Mouse (Mus musculus): Measurements from ENCODE around the gene Galntl5. TPM values are rescaled to one million over a fixed set of nuclear protein-coding genes. Genes with fewer than 3 reads are reported as not detected.

Gene Galntl5
- total RNA-seq, 1 experiment: not detected

DNA sequence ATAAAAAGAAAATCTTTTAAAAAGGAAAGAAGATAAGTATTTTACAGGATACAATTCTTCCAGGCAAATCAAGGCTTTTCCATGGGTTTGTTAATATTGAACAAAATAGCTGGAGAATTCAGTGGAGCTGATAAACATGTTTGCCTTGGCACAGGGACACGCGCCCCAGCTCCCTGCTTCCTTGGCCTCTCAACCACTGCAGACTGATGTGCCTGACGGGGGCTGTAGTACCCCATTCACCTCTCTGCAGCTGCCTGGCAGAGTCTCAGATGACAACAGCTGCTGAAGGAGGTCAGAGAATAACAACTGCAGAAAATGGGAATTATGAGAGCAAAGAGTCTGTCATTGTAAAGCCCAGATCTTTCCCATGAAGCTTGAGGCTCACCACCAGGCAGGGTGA is 27.3 kb upstream of the Galntl5 start:
- no peaks in the 10 kb centered on the region for H3K36me3 ChIP-seq (ENCODE audit: control insufficient read depth, insufficient read depth, low read length, poor library complexity, severe bottlenecking)
- TF ChIP-seq CHD2 (IDR thresholded peaks at IDR 0.05; ENCODE audit: low read depth, low read length) (no peak), MAFK (IDR thresholded peaks at IDR 0.05; ENCODE audit: insufficient read depth, low read depth, low read length) (no peak), ZNF384 (IDR thresholded peaks at IDR 0.05; ENCODE audit: low read depth, low read length) (no peak), ZC3H11A (IDR thresholded peaks at IDR 0.05; ENCODE audit: borderline replicate concordance, low read depth, low read length) (no peak), HCFC1 (IDR thresholded peaks at IDR 0.05; ENCODE audit: borderline replicate concordance, insufficient read depth, low read length) (no peak)
- H3K9me3 ChIP-seq (ENCODE audit: control insufficient read depth, insufficient read depth, low read depth, low read length): no peaks in the 10 kb centered on the region
- H3K27ac ChIP-seq (ENCODE audit: insufficient read depth, low read depth, low read length, poor library complexity, severe bottlenecking): no peak overlapping the region
- H3K9ac ChIP-seq (ENCODE audit: insufficient read depth, low read depth, low read length, poor library complexity, severe bottlenecking): no peak overlapping the region
- in situ Hi-C loops (cut with MboI; ENCODE audit: low sequenced_read_pairs in 2 of 2, unreplicated experiment in 2 of 2): no loop called here
- H3K4me3 ChIP-seq (ENCODE audit: insufficient read depth in 1 of 2, low read depth in 1 of 2, low read length in 2 of 2, poor library complexity in 1 of 2, severe bottlenecking in 1 of 2): no peak overlapping the region
- no peak for DNase-seq (ENCODE audit: low read depth, low spot score)
- H3K4me1 ChIP-seq (ENCODE audit: control insufficient read depth in 2 of 2, insufficient read depth in 2 of 2, low read length in 2 of 2, poor library complexity in 1 of 2): peaks cover 10 to 22% of the 10 kb centered on the region in 2 experiments

DNA sequence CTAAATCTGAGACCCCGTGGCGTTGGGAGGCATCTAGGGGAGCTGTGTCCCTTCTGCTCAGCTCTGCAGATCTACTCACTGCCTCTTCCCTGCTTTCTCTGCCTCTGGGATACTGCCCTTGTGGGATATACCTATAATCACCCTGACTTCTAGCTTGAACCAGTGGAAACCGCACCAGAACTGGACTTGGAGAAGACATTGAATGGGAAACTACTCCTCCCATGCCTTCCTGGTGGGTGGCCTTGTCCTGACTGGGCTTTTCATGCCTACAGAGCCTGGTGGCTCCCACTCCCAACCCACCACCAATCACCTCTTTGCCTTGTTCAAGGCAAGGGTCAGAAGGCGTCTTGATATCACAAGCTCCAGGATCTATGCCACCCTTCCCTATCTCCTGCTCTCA is 26.4 kb upstream of the Galntl5 start:
- H3K27ac ChIP-seq (ENCODE audit: insufficient read depth, low read depth, low read length, poor library complexity, severe bottlenecking): no peak overlapping the region
- peaks cover 10 to 22% of the 10 kb centered on the region in 2 experiments for H3K4me1 ChIP-seq (ENCODE audit: control insufficient read depth in 2 of 2, insufficient read depth in 2 of 2, low read length in 2 of 2, poor library complexity in 1 of 2)
- in situ Hi-C loops (cut with MboI; ENCODE audit: low sequenced_read_pairs in 2 of 2, unreplicated experiment in 2 of 2): no loop called here
- no peak overlapping the region for H3K9ac ChIP-seq (ENCODE audit: insufficient read depth, low read depth, low read length, poor library complexity, severe bottlenecking)
- no peaks in the 10 kb centered on the region for H3K36me3 ChIP-seq (ENCODE audit: control insufficient read depth, insufficient read depth, low read length, poor library complexity, severe bottlenecking)
- no peaks in the 10 kb centered on the region for H3K9me3 ChIP-seq (ENCODE audit: control insufficient read depth, insufficient read depth, low read depth, low read length)
- no peak overlapping the region for H3K4me3 ChIP-seq (ENCODE audit: insufficient read depth in 1 of 2, low read depth in 1 of 2, low read length in 2 of 2, poor library complexity in 1 of 2, severe bottlenecking in 1 of 2)
- TF ChIP-seq ZNF384 (IDR thresholded peaks at IDR 0.05; ENCODE audit: low read depth, low read length): no peak
- DNase-seq (ENCODE audit: low read depth, low spot score): no peak

DNA sequence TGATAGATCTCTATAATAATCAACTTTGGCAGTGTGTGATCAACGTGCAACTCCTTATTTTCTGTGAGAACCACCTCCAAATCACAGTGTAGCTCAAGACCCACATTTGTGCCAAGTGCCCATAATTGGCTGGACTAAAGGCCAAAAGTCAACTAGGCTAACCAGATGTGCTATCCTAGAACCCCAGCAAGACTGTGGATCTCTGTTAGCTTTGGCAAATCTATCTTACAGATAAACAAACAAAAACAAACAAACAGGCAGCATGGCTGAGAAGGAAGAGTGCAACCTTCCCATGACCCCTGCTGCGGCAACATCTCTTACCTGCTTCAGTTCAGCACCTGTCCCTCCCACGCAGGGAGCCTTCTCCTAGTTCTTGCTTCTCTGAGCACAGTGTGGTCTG is 25.9 kb upstream of the Galntl5 start:
- Histone ChIP-seq H3K9me3 (ENCODE audit: control insufficient read depth, insufficient read depth, low read depth, low read length) (no peaks in the 10 kb centered on the region), H3K27ac (ENCODE audit: insufficient read depth, low read depth, low read length, poor library complexity, severe bottlenecking) (no peak overlapping the region), H3K4me3 (ENCODE audit: insufficient read depth in 1 of 2, low read depth in 1 of 2, low read length in 2 of 2, poor library complexity in 1 of 2, severe bottlenecking in 1 of 2) (no peak overlapping the region), H3K9ac (ENCODE audit: insufficient read depth, low read depth, low read length, poor library complexity, severe bottlenecking) (no peak overlapping the region), H3K4me1 (ENCODE audit: control insufficient read depth in 2 of 2, insufficient read depth in 2 of 2, low read length in 2 of 2, poor library complexity in 1 of 2) (peaks cover 10 to 22% of the 10 kb centered on the region in 2 experiments), H3K36me3 (ENCODE audit: control insufficient read depth, insufficient read depth, low read length, poor library complexity, severe bottlenecking) (no peaks in the 10 kb centered on the region)
- DNase-seq (ENCODE audit: low read depth, low spot score): no peak
- TF ChIP-seq ZNF384 (IDR thresholded peaks at IDR 0.05; ENCODE audit: low read depth, low read length) (no peak), MAFK (IDR thresholded peaks at IDR 0.05; ENCODE audit: insufficient read depth, low read depth, low read length) (no peak), HCFC1 (IDR thresholded peaks at IDR 0.05; ENCODE audit: borderline replicate concordance, insufficient read depth, low read length) (no peak), ZC3H11A (IDR thresholded peaks at IDR 0.05; ENCODE audit: borderline replicate concordance, low read depth, low read length) (no peak), CHD2 (IDR thresholded peaks at IDR 0.05; ENCODE audit: low read depth, low read length) (no peak)
- in situ Hi-C loops (cut with MboI; ENCODE audit: low sequenced_read_pairs in 2 of 2, unreplicated experiment in 2 of 2): no loop called here

DNA sequence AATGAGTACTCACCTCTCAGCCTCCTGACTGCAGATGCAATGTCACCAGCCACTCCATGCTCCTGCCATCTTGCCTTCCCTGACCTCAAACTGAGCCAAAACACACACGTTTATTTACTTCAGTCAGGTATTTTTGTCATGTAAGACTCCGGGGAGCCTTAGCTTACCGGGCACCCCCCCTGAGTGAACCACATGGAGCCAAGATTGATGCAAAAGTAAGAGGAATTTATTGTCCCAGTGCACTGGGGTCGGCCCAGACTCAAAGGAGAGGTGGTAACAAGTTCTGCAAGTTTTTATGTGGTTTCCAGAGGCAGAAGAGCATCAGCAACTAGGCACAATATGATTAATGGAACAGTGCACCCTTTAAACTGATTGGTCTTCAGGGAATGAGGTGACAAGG is 24.1 kb upstream of the Galntl5 start:
- H3K9me3 ChIP-seq (ENCODE audit: control insufficient read depth, insufficient read depth, low read depth, low read length): no peaks in the 10 kb centered on the region
- DNase-seq (ENCODE audit: low read depth, low spot score): no peak
- in situ Hi-C loops (cut with MboI; ENCODE audit: low sequenced_read_pairs in 2 of 2, unreplicated experiment in 2 of 2): no loop called here
- H3K4me1 ChIP-seq (ENCODE audit: control insufficient read depth in 2 of 2, insufficient read depth in 2 of 2, low read length in 2 of 2, poor library complexity in 1 of 2): peaks cover 10 to 22% of the 10 kb centered on the region in 2 experiments
- no peak overlapping the region; a peak in 1 of 4 replicates for H3K4me3 ChIP-seq (ENCODE audit: insufficient read depth in 1 of 2, low read depth in 1 of 2, low read length in 2 of 2, poor library complexity in 1 of 2, severe bottlenecking in 1 of 2)
- H3K27ac ChIP-seq (ENCODE audit: insufficient read depth, low read depth, low read length, poor library complexity, severe bottlenecking): 0 out of 2 replicates have a peak overlapping the region, but pooled peaks have one; percentile 26
- no peaks in the 10 kb centered on the region for H3K36me3 ChIP-seq (ENCODE audit: control insufficient read depth, insufficient read depth, low read length, poor library complexity, severe bottlenecking)
- no peak for TF ChIP-seq MAFK (IDR thresholded peaks at IDR 0.05; ENCODE audit: insufficient read depth, low read depth, low read length)
- no peak for TF ChIP-seq CHD2 (IDR thresholded peaks at IDR 0.05; ENCODE audit: low read depth, low read length)
- TF ChIP-seq HCFC1 (IDR thresholded peaks at IDR 0.05; ENCODE audit: borderline replicate concordance, insufficient read depth, low read length): no peak
- no peak for TF ChIP-seq ZC3H11A (IDR thresholded peaks at IDR 0.05; ENCODE audit: borderline replicate concordance, low read depth, low read length)
- TF ChIP-seq ZNF384 (IDR thresholded peaks at IDR 0.05; ENCODE audit: low read depth, low read length): no peak
- no peak overlapping the region for H3K9ac ChIP-seq (ENCODE audit: insufficient read depth, low read depth, low read length, poor library complexity, severe bottlenecking)

DNA sequence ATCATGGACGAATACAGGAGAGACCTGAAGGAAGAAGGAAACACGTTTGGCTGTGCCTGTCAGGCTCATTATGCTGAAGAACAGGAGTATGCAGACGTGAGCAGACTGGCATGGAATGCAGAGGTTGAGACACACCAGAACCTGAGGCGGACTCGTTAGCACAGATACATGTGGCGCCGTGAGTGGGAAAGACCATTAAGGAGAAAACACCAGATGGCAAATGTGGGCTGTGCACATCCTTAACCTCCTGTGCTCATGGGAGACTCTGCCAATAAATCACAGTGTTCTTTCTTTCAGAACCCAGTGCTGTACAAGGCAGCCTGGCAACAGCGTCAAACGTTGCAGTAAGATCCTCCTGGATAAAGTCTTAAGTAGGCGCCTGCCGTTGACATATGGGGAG is 20.7 kb upstream of the Galntl5 start:
- Histone ChIP-seq H3K4me1 (ENCODE audit: control insufficient read depth in 2 of 2, insufficient read depth in 2 of 2, low read length in 2 of 2, poor library complexity in 1 of 2) (peaks cover 10 to 24% of the 10 kb centered on the region in 2 experiments), H3K9ac (ENCODE audit: insufficient read depth, low read depth, low read length, poor library complexity, severe bottlenecking) (no peak overlapping the region), H3K27ac (ENCODE audit: insufficient read depth, low read depth, low read length, poor library complexity, severe bottlenecking) (no peak overlapping the region), H3K36me3 (ENCODE audit: control insufficient read depth, insufficient read depth, low read length, poor library complexity, severe bottlenecking) (no peaks in the 10 kb centered on the region), H3K9me3 (ENCODE audit: control insufficient read depth, insufficient read depth, low read depth, low read length) (no peaks in the 10 kb centered on the region), H3K4me3 (ENCODE audit: insufficient read depth in 1 of 2, low read depth in 1 of 2, low read length in 2 of 2, poor library complexity in 1 of 2, severe bottlenecking in 1 of 2) (no peak overlapping the region)
- TF ChIP-seq ZC3H11A (IDR thresholded peaks at IDR 0.05; ENCODE audit: borderline replicate concordance, low read depth, low read length) (no peak), HCFC1 (IDR thresholded peaks at IDR 0.05; ENCODE audit: borderline replicate concordance, insufficient read depth, low read length) (no peak), ZNF384 (IDR thresholded peaks at IDR 0.05; ENCODE audit: low read depth, low read length) (no peak), MAFK (IDR thresholded peaks at IDR 0.05; ENCODE audit: insufficient read depth, low read depth, low read length) (no peak), CHD2 (IDR thresholded peaks at IDR 0.05; ENCODE audit: low read depth, low read length) (no peak)
- in situ Hi-C loops (cut with MboI; ENCODE audit: low sequenced_read_pairs in 2 of 2, unreplicated experiment in 2 of 2): no loop called here
- DNase-seq (ENCODE audit: low read depth, low spot score): no peak

All from ES-E14 (cell line).